Mouse (Mus musculus) adrenal gland, adult 18-20 months (tissue): ENCODE measurements at regions not wholly inside any gene's neighbourhood (a gene's known extent, or its start where the extent isn't known, plus 50 kb on each side); places are given as distances from the start of the nearest gene placed in this dataset.

Experiments
- DNase-seq, 2 experiments: peaks; one replicate each; pipeline ENCODE4 v3.0.0; 2021 to 2022; ENCODE audit warnings: low spot score in 2 of 2

- DNase-seq: no peak
These were observed 929.8 kb upstream of the Gm7489 start for GRCm38 (mm10) chr15:52954715-52955593.

- no peak for DNase-seq
These were observed 925.0 kb upstream of the Gm7489 start for GRCm38 (mm10) chr15:52959711-52960110.

- DNase-seq: no peak
These were observed 923.2 kb upstream of the Gm7489 start for GRCm38 (mm10) chr15:52961491-52961890.

DNA sequence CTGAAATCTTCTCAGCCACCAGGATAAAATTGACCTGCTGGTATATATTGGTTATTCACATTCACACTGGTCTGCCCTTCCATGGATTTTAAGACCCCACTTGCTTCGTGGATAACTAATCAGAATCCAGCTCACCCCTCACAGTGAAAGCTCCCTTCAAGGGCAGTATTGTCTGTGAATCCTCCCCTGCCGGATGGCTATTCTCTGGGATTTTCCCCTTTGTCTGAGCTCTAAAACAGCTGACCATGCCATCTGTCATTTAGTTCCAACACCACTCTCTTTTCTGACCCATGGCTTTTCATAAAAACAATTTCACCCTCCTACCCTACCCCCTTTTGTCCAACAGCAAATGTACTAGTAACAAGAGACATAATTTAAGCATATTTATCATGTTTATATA is 920.8 kb upstream of the Gm7489 start:
- no peak for DNase-seq

- DNase-seq: no peak
These were observed 920.3 kb upstream of the Gm7489 start for GRCm38 (mm10) chr15:52964403-52964802.

- DNase-seq: no peak
These were observed 916.9 kb upstream of the Gm7489 start for GRCm38 (mm10) chr15:52967801-52968235.

- DNase-seq: no peak
These were observed 901.9 kb upstream of the Gm7489 start for GRCm38 (mm10) chr15:52982821-52983220.

DNA sequence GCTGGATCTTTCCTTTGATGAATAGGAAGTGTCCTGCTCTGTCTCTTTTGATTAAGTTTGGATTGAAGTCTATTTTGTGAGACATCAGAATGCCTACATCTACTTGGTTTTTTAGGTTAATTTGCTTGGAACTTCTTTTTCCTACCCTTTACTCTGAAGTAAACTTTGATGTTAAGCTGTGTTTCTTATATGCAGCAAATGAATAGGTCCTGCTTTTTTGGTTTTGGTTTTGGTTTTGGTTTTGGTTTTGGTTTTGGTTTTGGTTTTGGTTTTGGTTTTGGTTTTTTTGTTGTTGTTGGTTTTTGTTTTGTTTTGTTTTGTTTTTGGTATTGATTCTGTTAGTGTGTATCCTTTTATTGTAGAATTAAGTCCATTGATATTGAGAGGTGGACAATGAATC is 894.1 kb upstream of the Gm7489 start:
- DNase-seq: no peak

DNA sequence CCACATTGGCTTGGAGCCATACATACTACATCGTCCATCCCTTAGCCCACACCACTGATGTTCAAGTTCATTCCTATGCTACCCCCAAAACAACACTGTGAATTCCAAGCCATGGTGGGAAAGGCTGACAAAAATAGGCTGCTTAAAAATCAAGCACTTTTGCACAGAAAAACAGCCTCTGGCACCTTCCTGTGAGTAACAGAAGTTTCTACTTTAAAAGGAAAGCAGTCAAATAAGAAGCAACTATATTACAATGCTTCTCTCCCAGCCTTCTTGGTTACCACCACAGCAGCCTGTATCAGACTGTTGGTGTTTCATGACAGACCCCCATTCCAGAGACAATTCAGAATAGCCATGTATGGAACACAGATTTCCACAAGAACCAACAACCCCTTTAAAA is 890.4 kb upstream of the Gm7489 start:
- DNase-seq: no peak

DNA sequence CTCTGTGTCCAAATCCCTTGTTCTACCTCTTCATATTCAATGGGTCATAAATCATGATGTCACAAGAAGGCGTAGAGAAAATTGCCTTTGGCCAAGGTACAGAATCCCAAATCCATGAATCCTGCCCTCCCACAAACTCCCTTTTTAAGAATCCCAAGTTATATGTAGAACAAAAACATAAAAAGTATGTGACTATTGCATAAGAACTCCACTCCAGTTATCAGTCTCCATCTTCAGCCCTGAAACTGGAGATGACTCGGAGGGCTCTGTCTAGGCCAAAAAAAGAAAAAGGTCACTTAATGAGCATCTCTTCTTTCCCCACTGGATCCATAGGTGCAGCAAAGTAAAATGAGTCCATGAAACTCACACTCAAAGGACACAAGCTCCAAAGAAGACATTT is 885.5 kb upstream of the Gm7489 start:
- DNase-seq: no peak

GRCm38 (mm10) chr15:52999776-53000175 is 884.9 kb upstream of the Gm7489 start:
- DNase-seq: no peak

GRCm38 (mm10) chr15:53001429-53001828 is 883.3 kb upstream of the Gm7489 start:
- DNase-seq: no peak

- no peak for DNase-seq
These were observed 882.7 kb upstream of the Gm7489 start for GRCm38 (mm10) chr15:53001964-53002363.

DNA sequence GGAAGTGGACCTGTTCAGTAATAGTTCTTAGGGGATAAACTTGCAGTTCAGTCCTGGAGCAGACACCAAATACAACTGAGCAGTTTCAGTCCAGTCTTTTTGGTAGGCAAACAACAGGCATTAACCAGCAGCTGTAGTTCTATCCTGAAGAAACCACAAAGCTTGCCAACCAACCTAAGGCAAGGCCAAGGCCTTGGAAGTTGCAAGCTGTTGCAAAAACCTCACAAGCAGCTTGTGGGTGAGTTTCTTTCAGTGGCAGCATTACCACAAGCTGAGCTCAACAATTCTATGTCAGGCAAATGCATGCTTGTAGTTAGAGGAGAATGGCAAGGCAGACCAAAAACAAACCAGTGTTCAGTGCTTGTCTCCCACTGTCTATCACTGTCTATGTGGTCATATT is 880.6 kb upstream of the Gm7489 start:
- no peak for DNase-seq

GRCm38 (mm10) chr15:53006844-53007243 is 877.9 kb upstream of the Gm7489 start:
- DNase-seq: no peak

DNA sequence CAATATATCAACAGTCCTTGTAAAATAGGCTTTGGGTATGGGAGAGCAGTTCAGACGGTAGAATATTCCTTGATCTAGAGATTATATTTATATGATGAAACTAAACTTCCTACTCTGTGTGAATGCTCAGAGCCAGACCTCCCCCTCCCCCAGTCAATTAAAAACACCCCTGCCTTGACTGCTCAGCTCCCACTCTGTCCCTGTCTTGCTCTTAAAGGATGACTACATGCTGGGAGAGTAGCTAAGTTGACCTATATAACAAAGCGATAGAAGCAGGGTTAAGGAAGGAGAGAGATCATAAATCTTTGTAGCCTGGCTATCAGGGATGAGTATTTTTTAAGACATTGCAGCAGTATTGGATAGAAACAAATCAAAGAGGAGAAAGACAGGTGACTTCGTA is 875.4 kb upstream of the Gm7489 start:
- DNase-seq: no peak
